Mouse (Mus musculus) layer of hippocampus, adult 8-10 months (tissue): ENCODE data around the gene Olfr433. TPM values are rescaled to one million over a fixed set of nuclear protein-coding genes. Genes with fewer than 3 reads are reported as not detected.

ENCODE experiments used
- total RNA-seq, 4 experiments: library from RNA; stranded (reverse); gene quantifications; 2 replicates each; pipeline ENCODE4 v1.2.4; 2022

The Olfr433 gene
- total RNA-seq, 4 experiments from 2014 or later, result not detected

Other genes starting within 250 kb of the Olfr433 start
- 1 to 10 TPM in 1 of 4 experiments, under 1 TPM in 2, not detected in 1; 0.45 to 1.1 (median 0.49) TPM for gene Ifi211, start 127.7 kb upstream of the Olfr433 start, total RNA-seq
- gene Mndal, start 98.2 kb upstream of the Olfr433 start, total RNA-seq, result 1 to 10 TPM; 3.5 to 9.9 (median 7.0) TPM
- gene Ifi203, start 98.0 kb upstream of the Olfr433 start, total RNA-seq, result 1 to 10 TPM; 1.8 to 5.9 (median 3.3) TPM
- not detected for gene Ifi202b, start 58.0 kb upstream of the Olfr433 start, total RNA-seq
- gene Ifi205, start 8.9 kb upstream of the Olfr433 start, total RNA-seq, result not detected
- not detected for gene Olfr432, start 8.5 kb downstream of the Olfr433 start, total RNA-seq
- gene Olfr430, start 25.9 kb downstream of the Olfr433 start, total RNA-seq, result not detected
- not detected for gene Olfr429, start 43.6 kb downstream of the Olfr433 start, total RNA-seq
- not detected for gene Olfr427, start 56.2 kb downstream of the Olfr433 start, total RNA-seq
- gene Olfr231, start 80.5 kb downstream of the Olfr433 start, total RNA-seq, result not detected
- gene Olfr424, start 90.8 kb downstream of the Olfr433 start, total RNA-seq, result not detected
- not detected for gene Olfr420, start 114.9 kb downstream of the Olfr433 start, total RNA-seq
- gene Spta1, start 132.1 kb downstream of the Olfr433 start, total RNA-seq, result under 1 TPM in 3 of 4 experiments, not detected in 1; 0.04 to 0.11 (median 0.07) TPM
- not detected for gene Olfr419, start 211.4 kb downstream of the Olfr433 start, total RNA-seq